Mouse (Mus musculus) thymus, adult 2 months (tissue): ENCODE data around the gene Fam189a1.

Experiments used
- CTCF ChIP-seq: fragments of 200-500 bp; IDR thresholded peaks from 2 replicates; pipeline ENCODE4 v1.5.1; 2012; ENCODE audit warnings: mild to moderate bottlenecking, control low read depth, low read length, moderate library complexity, borderline replicate concordance; ENCODE audit not compliant: control insufficient read depth, poor library complexity, insufficient read depth; ENCODE audit errors: extremely low read depth
- POLR2A ChIP-seq: fragments of 200-500 bp; IDR thresholded peaks from 2 replicates; pipeline ENCODE4 v1.6.1; 2012; ENCODE audit warnings: mild to moderate bottlenecking, low read length, control low read depth, moderate library complexity; ENCODE audit not compliant: control insufficient read depth, poor library complexity, insufficient read depth; ENCODE audit errors: extremely low read depth

- no peak for TF ChIP-seq CTCF
- TF ChIP-seq POLR2A: no peak
Observed at GRCm38 (mm10) chr7:65153846-65154245, 2.5 kb downstream of the Fam189a1 start.
